Mouse (Mus musculus): ENCODE measurements around the gene Trp53bp1. TPM values are rescaled to one million over a fixed set of nuclear protein-coding genes. Genes with fewer than 3 reads are reported as not detected.

Gene Trp53bp1
- 16.5 and 21.1 TPM in 2 replicates for polyA plus RNA-seq (2012; rRNA removed)

- Histone ChIP-seq H3K4me3 (ENCODE audit: extremely low read depth, insufficient read depth, insufficient read length) (peak within 1 kb of the TSS; percentile 94), H3K36me3 (ENCODE audit: control insufficient read depth, insufficient read depth, low read length) (no peaks in the 10 kb centered on the region; the same call in 1 of the 2 replicates), H3K4me1 (ENCODE audit: control insufficient read depth, insufficient read depth, insufficient read length) (no peaks in the 10 kb centered on the region), H3K27ac (ENCODE audit: insufficient read depth, low read length) (peak within 1 kb of the TSS; percentile 69), H3K27me3 (ENCODE audit: control insufficient read depth, insufficient read depth, low read length) (no peaks in the 10 kb centered on the region)
- DNase-seq (ENCODE audit: low read depth in 1 of 2, low spot score in 2 of 2): peak; percentile 88 to 93
- TF ChIP-seq CTCF (IDR thresholded peaks at IDR 0.05; ENCODE audit: extremely low read depth, insufficient read depth, insufficient read length, insufficient replicate concordance) (no peak), POLR2A (IDR thresholded peaks at IDR 0.05; ENCODE audit: low read depth, low read length) (no peak)
- WGBS: 4% methylated on average over 34 of the region's 37 CpGs
Observed at GRCm38 (mm10) chr2:121271236-121271927, at the start of gene Trp53bp1. Trp53bp1 (minus strand) TSS chr2:121271407.

GRCm38 (mm10) chr2:121316278-121316677 lies 45.1 kb upstream of the Trp53bp1 start:
- no peaks in the 10 kb centered on the region for H3K36me3 ChIP-seq (ENCODE audit: control insufficient read depth, insufficient read depth, low read length)
- no peak overlapping the region for H3K27ac ChIP-seq (ENCODE audit: insufficient read depth, low read length)
- H3K4me3 ChIP-seq (ENCODE audit: extremely low read depth, insufficient read depth, insufficient read length): no peak overlapping the region
- no peaks in the 10 kb centered on the region for H3K4me1 ChIP-seq (ENCODE audit: control insufficient read depth, insufficient read depth, insufficient read length)
- no peak for DNase-seq (ENCODE audit: low read depth in 1 of 2, low spot score in 2 of 2)
- no peaks in the 10 kb centered on the region for H3K27me3 ChIP-seq (ENCODE audit: control insufficient read depth, insufficient read depth, low read length)
- WGBS: 85% methylated on average over 8 of the region's 8 CpGs
- TF ChIP-seq CTCF (IDR thresholded peaks at IDR 0.05; ENCODE audit: extremely low read depth, insufficient read depth, insufficient read length, insufficient replicate concordance) (no peak), POLR2A (IDR thresholded peaks at IDR 0.05; ENCODE audit: low read depth, low read length) (no peak)

GRCm38 (mm10) chr2:121308997-121309416 lies 37.8 kb upstream of the Trp53bp1 start:
- no peak for DNase-seq (ENCODE audit: low read depth in 1 of 2, low spot score in 2 of 2)

GRCm38 (mm10) chr2:121300036-121300435 lies 28.8 kb upstream of the Trp53bp1 start:
- 88% methylated on average over 10 of the region's 10 CpGs for WGBS
- Histone ChIP-seq H3K27ac (ENCODE audit: insufficient read depth, low read length) (no peak overlapping the region), H3K36me3 (ENCODE audit: control insufficient read depth, insufficient read depth, low read length) (no peaks in the 10 kb centered on the region), H3K4me3 (ENCODE audit: extremely low read depth, insufficient read depth, insufficient read length) (no peak overlapping the region), H3K4me1 (ENCODE audit: control insufficient read depth, insufficient read depth, insufficient read length) (0 out of 2 replicates have a peak, but pooled peaks cover 3% of the 10 kb centered on the region), H3K27me3 (ENCODE audit: control insufficient read depth, insufficient read depth, low read length) (peaks cover 8% of the 10 kb centered on the region)
- TF ChIP-seq CTCF (IDR thresholded peaks at IDR 0.05; ENCODE audit: extremely low read depth, insufficient read depth, insufficient read length, insufficient replicate concordance) (no peak), POLR2A (IDR thresholded peaks at IDR 0.05; ENCODE audit: low read depth, low read length) (no peak)
- no peak for DNase-seq (ENCODE audit: low read depth in 1 of 2, low spot score in 2 of 2)

More at GRCm38 (mm10) chr2:121308997-121309416, 37.8 kb upstream of the Trp53bp1 start:
- TF ChIP-seq POLR2A (IDR thresholded peaks at IDR 0.05; ENCODE audit: low read depth, low read length) (no peak), CTCF (IDR thresholded peaks at IDR 0.05; ENCODE audit: extremely low read depth, insufficient read depth, insufficient read length, insufficient replicate concordance) (no peak)
- no peak overlapping the region for H3K4me3 ChIP-seq (ENCODE audit: extremely low read depth, insufficient read depth, insufficient read length)
- H3K27ac ChIP-seq (ENCODE audit: insufficient read depth, low read length): no peak overlapping the region
- no peaks in the 10 kb centered on the region for H3K27me3 ChIP-seq (ENCODE audit: control insufficient read depth, insufficient read depth, low read length)
- H3K36me3 ChIP-seq (ENCODE audit: control insufficient read depth, insufficient read depth, low read length): no peaks in the 10 kb centered on the region
- H3K4me1 ChIP-seq (ENCODE audit: control insufficient read depth, insufficient read depth, insufficient read length): no peaks in the 10 kb centered on the region
- WGBS: 38% methylated on average over 5 of the region's 5 CpGs

GRCm38 (mm10) chr2:121299471-121299870 lies 28.3 kb upstream of the Trp53bp1 start:
- TF ChIP-seq POLR2A (IDR thresholded peaks at IDR 0.05; ENCODE audit: low read depth, low read length): no peak
- Histone ChIP-seq H3K4me3 (ENCODE audit: extremely low read depth, insufficient read depth, insufficient read length) (no peak overlapping the region), H3K27me3 (ENCODE audit: control insufficient read depth, insufficient read depth, low read length) (peaks cover 8% of the 10 kb centered on the region), H3K4me1 (ENCODE audit: control insufficient read depth, insufficient read depth, insufficient read length) (0 out of 2 replicates have a peak, but pooled peaks cover 5% of the 10 kb centered on the region), H3K36me3 (ENCODE audit: control insufficient read depth, insufficient read depth, low read length) (no peaks in the 10 kb centered on the region), H3K27ac (ENCODE audit: insufficient read depth, low read length) (no peak overlapping the region)
- DNase-seq (ENCODE audit: low read depth in 1 of 2, low spot score in 2 of 2): no peak
- WGBS: 85% methylated on average over 17 of the region's 17 CpGs

GRCm38 (mm10) chr2:121298131-121298530 lies 26.9 kb upstream of the Trp53bp1 start:
- Histone ChIP-seq H3K36me3 (ENCODE audit: control insufficient read depth, insufficient read depth, low read length) (no peaks in the 10 kb centered on the region), H3K27ac (ENCODE audit: insufficient read depth, low read length) (no peak overlapping the region), H3K4me3 (ENCODE audit: extremely low read depth, insufficient read depth, insufficient read length) (no peak overlapping the region), H3K4me1 (ENCODE audit: control insufficient read depth, insufficient read depth, insufficient read length) (0 out of 2 replicates have a peak, but pooled peaks cover 8% of the 10 kb centered on the region), H3K27me3 (ENCODE audit: control insufficient read depth, insufficient read depth, low read length) (peaks cover 8% of the 10 kb centered on the region)
- 18% methylated on average over 8 of the region's 8 CpGs for WGBS
- no peak for TF ChIP-seq POLR2A (IDR thresholded peaks at IDR 0.05; ENCODE audit: low read depth, low read length)
- TF ChIP-seq CTCF (IDR thresholded peaks at IDR 0.05; ENCODE audit: extremely low read depth, insufficient read depth, insufficient read length, insufficient replicate concordance): no peak
- DNase-seq (ENCODE audit: low read depth in 1 of 2, low spot score in 2 of 2): no peak

- Histone ChIP-seq H3K4me3 (ENCODE audit: extremely low read depth, insufficient read depth, insufficient read length) (no peak overlapping the region), H3K27ac (ENCODE audit: insufficient read depth, low read length) (no peak overlapping the region), H3K27me3 (ENCODE audit: control insufficient read depth, insufficient read depth, low read length) (peaks cover 8% of the 10 kb centered on the region), H3K4me1 (ENCODE audit: control insufficient read depth, insufficient read depth, insufficient read length) (0 out of 2 replicates have a peak, but pooled peaks cover 8% of the 10 kb centered on the region), H3K36me3 (ENCODE audit: control insufficient read depth, insufficient read depth, low read length) (no peaks in the 10 kb centered on the region)
- TF ChIP-seq CTCF (IDR thresholded peaks at IDR 0.05; ENCODE audit: extremely low read depth, insufficient read depth, insufficient read length, insufficient replicate concordance): no peak
- no peak for TF ChIP-seq POLR2A (IDR thresholded peaks at IDR 0.05; ENCODE audit: low read depth, low read length)
- whole genome bisulfite sequencing: 21% methylated on average over 9 of the region's 9 CpGs
- no peak for DNase-seq (ENCODE audit: low read depth in 1 of 2, low spot score in 2 of 2)
Observed at GRCm38 (mm10) chr2:121297701-121298100, 26.5 kb upstream of the Trp53bp1 start.
